Mouse (Mus musculus): ENCODE data around the gene Rnf13. TPM values are rescaled to one million over a fixed set of nuclear protein-coding genes. Genes with fewer than 3 reads are reported as not detected.
"Not testable (repeated sequence)": the region's sequence is repeated elsewhere in the genome, so short reads cannot be mapped to it uniquely, and the experiment has no call there.

Rnf13 gene
- polyA plus RNA-seq, 1 experiment from 2014 or later, result 98.8 TPM

- no peak overlapping the region for H3K4me3 ChIP-seq (ENCODE audit: low read length)
- H3K27ac ChIP-seq (ENCODE audit: low read length), result no peak overlapping the region
- H3K4me2 ChIP-seq (ENCODE audit: low read depth, low read length), result no peak overlapping the region
- no peaks in the 10 kb centered on the region for H3K4me1 ChIP-seq (replicated peaks; ENCODE audit: control insufficient read depth, insufficient read depth, low read length)
- H3K9ac ChIP-seq (ENCODE audit: low read length), result no peak overlapping the region
- no peaks in the 10 kb centered on the region for H3K36me3 ChIP-seq (ENCODE audit: control insufficient read depth, insufficient read depth, low read length)
- no peak for ATAC-seq (ENCODE audit: low read depth)
- no peaks in the 10 kb centered on the region for H3K27me3 ChIP-seq (ENCODE audit: control insufficient read depth, insufficient read depth, low read depth, low read length)
- 90% methylated on average over 3 of the region's 3 CpGs for WGBS
- no peaks in the 10 kb centered on the region for H3K9me3 ChIP-seq (ENCODE audit: control insufficient read depth, low read length)
Measured at GRCm38 (mm10) chr3:57748576-57749267, 12.9 kb downstream of the Rnf13 start.

DNA sequence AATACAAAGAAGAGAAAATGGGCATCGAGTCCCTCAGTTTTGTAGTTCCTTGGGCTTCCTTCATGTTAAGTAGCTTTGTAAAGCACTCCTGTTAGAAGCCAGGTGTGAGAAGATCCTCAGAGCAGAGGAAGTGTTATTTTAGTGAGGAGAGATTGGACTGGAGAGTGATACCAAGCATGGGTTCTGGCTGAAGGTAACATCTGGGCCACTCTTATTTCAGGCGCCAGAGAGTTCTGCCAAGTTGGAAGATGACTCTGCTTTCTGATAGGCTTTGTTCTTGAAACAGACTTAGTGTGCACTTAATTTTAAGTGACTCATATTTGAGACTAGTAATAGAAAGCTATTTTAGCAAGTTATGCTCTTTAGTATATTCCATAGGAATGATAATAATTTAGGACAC is 41.1 kb downstream of the Rnf13 start:
- Histone ChIP-seq H3K9ac (ENCODE audit: low read length) (no peak overlapping the region), H3K4me3 (ENCODE audit: low read length) (no peak overlapping the region), H3K27ac (ENCODE audit: low read length) (no peak overlapping the region), H3K4me2 (ENCODE audit: low read depth, low read length) (no peak overlapping the region), H3K27me3 (ENCODE audit: control insufficient read depth, insufficient read depth, low read depth, low read length) (no peaks in the 10 kb centered on the region), H3K9me3 (ENCODE audit: control insufficient read depth, low read length) (no peaks in the 10 kb centered on the region), H3K4me1 (replicated peaks; ENCODE audit: control insufficient read depth, insufficient read depth, low read length) (no peaks in the 10 kb centered on the region), H3K36me3 (ENCODE audit: control insufficient read depth, insufficient read depth, low read length) (0 out of 2 replicates have a peak, but pooled peaks cover 2% of the 10 kb centered on the region)
- no peak for ATAC-seq (ENCODE audit: low read depth)
- WGBS, result 84% methylated on average over 2 of the region's 2 CpGs

DNA sequence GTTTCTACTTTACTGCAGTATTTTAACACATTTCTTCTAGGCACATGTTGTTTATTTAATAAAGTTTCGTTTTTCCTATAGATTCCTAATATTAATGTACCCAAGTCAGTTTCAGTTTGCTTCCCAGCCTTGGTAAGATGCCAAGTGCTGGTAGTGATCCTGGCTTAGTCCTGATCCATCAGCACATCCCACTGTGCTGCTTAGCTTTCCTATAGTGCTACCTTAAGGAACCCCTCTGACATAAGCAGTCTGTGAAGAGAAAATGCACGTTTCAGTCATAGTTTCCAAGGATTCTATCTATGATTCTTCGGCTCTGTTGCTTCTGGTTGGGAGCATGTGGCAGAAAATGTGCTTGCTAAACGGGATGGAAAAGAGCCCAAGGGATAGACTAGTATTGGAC is 52.6 kb downstream of the Rnf13 start:
- H3K27ac ChIP-seq (ENCODE audit: low read length), result no peak overlapping the region
- H3K9ac ChIP-seq (ENCODE audit: low read length), result no peak overlapping the region
- 65% methylated on average over 4 of the region's 4 CpGs for WGBS
- no peaks in the 10 kb centered on the region for H3K27me3 ChIP-seq (ENCODE audit: control insufficient read depth, insufficient read depth, low read depth, low read length)
- H3K36me3 ChIP-seq (ENCODE audit: control insufficient read depth, insufficient read depth, low read length), result no peaks in the 10 kb centered on the region
- no peak overlapping the region for H3K4me3 ChIP-seq (ENCODE audit: low read length)
- H3K9me3 ChIP-seq (ENCODE audit: control insufficient read depth, low read length), result no peaks in the 10 kb centered on the region
- H3K4me1 ChIP-seq (replicated peaks; ENCODE audit: control insufficient read depth, insufficient read depth, low read length), result no peaks in the 10 kb centered on the region
- no peak overlapping the region for H3K4me2 ChIP-seq (ENCODE audit: low read depth, low read length)
- ATAC-seq (ENCODE audit: low read depth), result no peak

DNA sequence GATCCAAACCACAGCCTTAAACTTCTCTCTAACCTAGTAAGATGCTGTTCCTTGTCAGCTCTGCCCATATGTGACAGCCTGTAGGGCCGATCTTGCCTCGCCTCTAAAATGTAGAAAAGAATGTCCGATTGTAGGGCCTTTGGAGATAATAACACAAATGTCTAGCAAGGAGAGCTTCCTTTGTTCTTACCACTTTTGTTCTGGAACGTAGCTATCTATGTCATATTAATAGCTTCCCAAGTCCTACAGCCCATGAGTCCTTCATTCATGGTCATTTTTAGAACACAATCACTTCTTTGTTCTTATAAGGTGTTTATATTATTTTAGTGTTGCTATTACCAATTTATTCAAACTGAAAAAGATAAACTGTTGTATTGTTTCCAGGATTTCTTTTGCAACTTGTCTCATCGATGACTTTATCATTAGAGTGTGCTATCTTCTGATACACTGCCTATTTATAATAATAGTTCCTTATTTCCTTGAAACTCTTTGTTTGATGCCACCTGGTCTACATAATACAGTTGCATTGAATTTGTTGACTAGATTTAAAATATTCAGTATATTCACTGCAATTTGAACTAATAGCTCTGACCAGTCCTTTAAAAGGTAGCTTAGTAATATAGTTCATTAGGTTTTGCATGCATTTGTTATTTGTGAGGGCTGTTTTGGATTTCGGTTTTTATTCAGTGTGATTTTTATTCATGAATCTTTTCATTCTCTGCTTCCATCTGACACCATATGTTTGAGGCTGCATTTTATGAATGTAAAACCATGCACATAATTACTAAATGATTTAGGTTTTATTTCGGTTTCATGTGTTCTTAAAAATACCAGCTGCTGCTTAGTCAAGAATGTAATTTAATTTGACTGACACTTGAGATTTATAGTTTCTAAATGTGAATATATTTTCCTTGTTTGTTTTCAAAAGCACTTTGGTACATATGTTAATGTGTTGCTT is 53.4 kb downstream of the Rnf13 start:
- H3K27ac ChIP-seq (ENCODE audit: low read length), result no peak overlapping the region
- no peaks in the 10 kb centered on the region for H3K9me3 ChIP-seq (ENCODE audit: control insufficient read depth, low read length)
- WGBS, result 77% methylated on average over 7 of the region's 7 CpGs

GRCm38 (mm10) chr3:57791104-57791503 is 55.2 kb downstream of the Rnf13 start:
- no peaks in the 10 kb centered on the region for H3K9me3 ChIP-seq (ENCODE audit: control insufficient read depth, low read length)
- 65% methylated on average over 3 of the region's 3 CpGs for WGBS
- H3K4me1 ChIP-seq (replicated peaks; ENCODE audit: control insufficient read depth, insufficient read depth, low read length), result no peaks in the 10 kb centered on the region
- H3K27ac ChIP-seq (ENCODE audit: low read length), result no peak overlapping the region
- H3K9ac ChIP-seq (ENCODE audit: low read length), result no peak overlapping the region
- no peaks in the 10 kb centered on the region for H3K36me3 ChIP-seq (ENCODE audit: control insufficient read depth, insufficient read depth, low read length)
- H3K4me2 ChIP-seq (ENCODE audit: low read depth, low read length), result no peak overlapping the region
- no peak overlapping the region for H3K4me3 ChIP-seq (ENCODE audit: low read length)
- no peak for ATAC-seq (ENCODE audit: low read depth)
- H3K27me3 ChIP-seq (ENCODE audit: control insufficient read depth, insufficient read depth, low read depth, low read length), result no peaks in the 10 kb centered on the region

More for the DNA sequence above, 53.4 kb downstream of the Rnf13 start:
- Histone ChIP-seq H3K4me1 (replicated peaks; ENCODE audit: control insufficient read depth, insufficient read depth, low read length) (no peaks in the 10 kb centered on the region), H3K27me3 (ENCODE audit: control insufficient read depth, insufficient read depth, low read depth, low read length) (no peaks in the 10 kb centered on the region), H3K4me3 (ENCODE audit: low read length) (no peak overlapping the region), H3K4me2 (ENCODE audit: low read depth, low read length) (no peak overlapping the region), H3K36me3 (ENCODE audit: control insufficient read depth, insufficient read depth, low read length) (no peaks in the 10 kb centered on the region), H3K9ac (ENCODE audit: low read length) (no peak overlapping the region)
- no peak for ATAC-seq (ENCODE audit: low read depth)

DNA sequence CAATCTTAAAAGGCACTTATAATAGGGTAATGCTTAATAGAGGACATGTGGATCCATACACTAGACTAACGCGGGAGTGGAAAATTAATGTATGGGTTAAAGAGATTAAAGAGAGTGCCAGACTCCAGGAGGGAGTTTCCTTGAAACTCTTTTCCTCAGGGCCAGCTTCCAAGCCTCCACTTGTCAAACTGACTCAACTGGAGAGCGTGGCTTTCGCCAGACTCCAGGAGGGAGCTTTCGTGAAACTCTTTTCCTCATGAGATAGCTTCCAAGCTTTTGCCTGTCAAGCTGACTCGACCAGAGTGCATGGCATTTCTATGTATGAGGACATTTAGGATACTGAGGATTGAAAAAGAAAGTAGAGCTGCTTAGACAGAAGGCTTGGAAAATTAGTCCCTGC is 59.2 kb downstream of the Rnf13 start:
- not testable (repeated sequence) for H3K4me3 ChIP-seq (ENCODE audit: low read length); H3K27me3 ChIP-seq (ENCODE audit: control insufficient read depth, insufficient read depth, low read depth, low read length); ATAC-seq (ENCODE audit: low read depth); H3K27ac ChIP-seq (ENCODE audit: low read length); H3K9me3 ChIP-seq (ENCODE audit: control insufficient read depth, low read length); H3K4me1 ChIP-seq (replicated peaks; ENCODE audit: control insufficient read depth, insufficient read depth, low read length); H3K36me3 ChIP-seq (ENCODE audit: control insufficient read depth, insufficient read depth, low read length); H3K9ac ChIP-seq (ENCODE audit: low read length); H3K4me2 ChIP-seq (ENCODE audit: low read depth, low read length)
- WGBS, result 58% methylated on average over 6 of the region's 6 CpGs

- no peak overlapping the region for H3K4me3 ChIP-seq (ENCODE audit: low read length)
- ATAC-seq (ENCODE audit: low read depth), result no peak
- H3K27ac ChIP-seq (ENCODE audit: low read length), result no peak overlapping the region
- H3K9me3 ChIP-seq (ENCODE audit: control insufficient read depth, low read length), result no peaks in the 10 kb centered on the region
- H3K27me3 ChIP-seq (ENCODE audit: control insufficient read depth, insufficient read depth, low read depth, low read length), result no peaks in the 10 kb centered on the region
- WGBS, result 86% methylated on average over 6 of the region's 6 CpGs
- no peaks in the 10 kb centered on the region for H3K4me1 ChIP-seq (replicated peaks; ENCODE audit: control insufficient read depth, insufficient read depth, low read length)
- no peak overlapping the region for H3K9ac ChIP-seq (ENCODE audit: low read length)
- no peaks in the 10 kb centered on the region for H3K36me3 ChIP-seq (ENCODE audit: control insufficient read depth, insufficient read depth, low read length)
- no peak overlapping the region for H3K4me2 ChIP-seq (ENCODE audit: low read depth, low read length)
Measured at GRCm38 (mm10) chr3:57815447-57815846, 79.6 kb downstream of the Rnf13 start.

DNA sequence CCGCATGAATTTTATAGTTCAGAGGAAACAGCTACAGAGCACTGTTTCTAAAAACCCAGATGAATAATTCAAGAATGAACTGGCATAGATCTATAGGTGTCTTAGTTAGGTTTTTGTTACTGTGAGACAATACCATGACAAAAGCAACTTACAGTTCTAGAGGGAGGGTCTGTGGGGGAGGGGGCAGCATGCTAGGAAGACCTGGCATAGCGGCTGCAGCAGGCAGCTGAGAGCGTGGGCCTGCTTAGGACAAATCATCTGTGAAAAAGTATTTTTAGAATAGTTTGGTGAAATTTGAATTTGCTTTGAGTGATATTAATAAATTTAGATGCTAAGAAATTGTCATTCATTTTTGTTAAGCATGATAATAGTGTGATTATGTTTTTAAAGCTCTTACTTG is 90.0 kb downstream of the Rnf13 start:
- Histone ChIP-seq H3K4me1 (replicated peaks; ENCODE audit: control insufficient read depth, insufficient read depth, low read length) (no peaks in the 10 kb centered on the region), H3K9ac (ENCODE audit: low read length) (no peak overlapping the region), H3K27ac (ENCODE audit: low read length) (no peak overlapping the region), H3K9me3 (ENCODE audit: control insufficient read depth, low read length) (no peaks in the 10 kb centered on the region), H3K4me2 (ENCODE audit: low read depth, low read length) (no peak overlapping the region), H3K27me3 (ENCODE audit: control insufficient read depth, insufficient read depth, low read depth, low read length) (no peaks in the 10 kb centered on the region), H3K36me3 (ENCODE audit: control insufficient read depth, insufficient read depth, low read length) (no peaks in the 10 kb centered on the region), H3K4me3 (ENCODE audit: low read length) (no peak overlapping the region)
- WGBS, result 89% methylated on average over 3 of the region's 3 CpGs
- no peak for ATAC-seq (ENCODE audit: low read depth)

- no peak for ATAC-seq (ENCODE audit: low read depth)
- WGBS, result 90% methylated on average over 11 of the region's 11 CpGs
Measured at GRCm38 (mm10) chr3:57833585-57833984, 97.7 kb downstream of the Rnf13 start.

More at GRCm38 (mm10) chr3:57833585-57833984, 97.7 kb downstream of the Rnf13 start:
- H3K4me2 ChIP-seq (ENCODE audit: low read depth, low read length), result no peak overlapping the region
- no peaks in the 10 kb centered on the region for H3K27me3 ChIP-seq (ENCODE audit: control insufficient read depth, insufficient read depth, low read depth, low read length)
- no peaks in the 10 kb centered on the region for H3K4me1 ChIP-seq (replicated peaks; ENCODE audit: control insufficient read depth, insufficient read depth, low read length)
- no peak overlapping the region for H3K9ac ChIP-seq (ENCODE audit: low read length)
- H3K27ac ChIP-seq (ENCODE audit: low read length), result no peak overlapping the region
- no peaks in the 10 kb centered on the region; the same call in 1 of the 2 replicates for H3K36me3 ChIP-seq (ENCODE audit: control insufficient read depth, insufficient read depth, low read length)
- H3K9me3 ChIP-seq (ENCODE audit: control insufficient read depth, low read length), result no peaks in the 10 kb centered on the region
- no peak overlapping the region for H3K4me3 ChIP-seq (ENCODE audit: low read length)

Measured in lung, embryonic 16.5 days (tissue).